Mouse (Mus musculus) spleen, adult 18-20 months (tissue): Measurements from ENCODE around the gene Sirt1.
"Not testable (repeated sequence)": the region's sequence is repeated elsewhere in the genome, so short reads cannot be mapped to it uniquely, and the experiment has no call there.

ENCODE experiments used
- DNase-seq, 2 experiments: peaks; one replicate each; pipeline ENCODE4 v3.0.0; 2022; ENCODE audit warnings: mixed read lengths in 2 of 2

Sirt1 gene

DNA sequence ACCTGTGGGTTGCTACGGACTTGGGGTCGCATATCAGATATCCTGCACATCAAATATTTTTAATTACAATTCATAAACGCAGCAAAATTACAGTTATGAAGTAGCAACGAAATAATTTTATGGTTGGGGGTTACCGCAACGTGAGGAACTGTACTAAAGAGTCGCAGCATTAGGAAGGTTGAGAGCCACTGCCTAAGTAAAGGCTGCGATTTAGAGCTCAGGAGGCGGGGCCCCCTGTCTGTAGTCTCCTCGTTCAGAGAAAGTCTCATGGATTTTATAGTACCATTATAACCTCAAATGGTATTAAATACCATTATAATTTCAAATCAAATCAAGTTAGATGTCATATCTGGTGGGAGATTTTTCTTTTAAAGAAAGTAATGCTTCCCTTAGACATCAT, 5.5 kb upstream of the Sirt1 start:
- no peak for DNase-seq

DNA sequence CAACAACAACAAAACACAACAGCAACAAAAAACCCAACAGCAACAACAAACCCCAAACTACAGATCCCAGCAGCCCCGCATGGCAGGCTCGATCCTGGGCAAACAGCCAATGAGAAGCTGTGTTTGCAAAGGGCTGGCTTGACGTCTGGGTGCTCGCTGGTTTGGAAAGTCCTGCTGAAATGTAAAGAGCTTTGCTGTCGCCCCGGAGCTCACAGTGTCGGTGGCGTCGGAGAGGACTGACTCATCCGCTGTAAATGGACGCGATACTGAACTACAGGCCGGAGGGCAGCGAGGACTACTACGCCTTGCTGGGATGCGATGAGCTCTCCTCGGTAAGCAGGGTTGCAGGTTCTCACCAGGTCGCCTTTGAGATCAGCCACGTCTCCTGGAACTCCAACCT, 4.9 kb upstream of the Sirt1 start:
- peak; percentile 58 to 62 for DNase-seq

DNA sequence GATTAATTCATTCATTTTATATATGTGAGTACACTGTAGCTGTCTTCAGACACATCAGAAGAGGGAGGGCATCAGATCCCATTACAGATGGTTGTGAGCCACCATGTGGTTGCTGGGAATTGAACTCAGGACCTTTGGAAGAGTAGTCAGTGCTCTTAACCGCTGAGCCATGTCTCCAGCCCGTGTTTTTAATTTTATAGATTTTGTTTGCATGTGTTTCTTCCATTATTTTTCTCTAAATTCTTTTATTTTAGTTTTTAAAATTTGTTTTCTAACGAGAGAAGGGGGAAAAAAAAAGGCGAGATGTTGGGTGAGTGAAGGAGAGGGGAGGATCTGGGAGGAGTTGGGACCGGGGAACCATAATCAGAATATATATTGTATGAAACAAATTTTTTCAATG, 4.4 kb upstream of the Sirt1 start:
- not testable (repeated sequence) for DNase-seq

DNA sequence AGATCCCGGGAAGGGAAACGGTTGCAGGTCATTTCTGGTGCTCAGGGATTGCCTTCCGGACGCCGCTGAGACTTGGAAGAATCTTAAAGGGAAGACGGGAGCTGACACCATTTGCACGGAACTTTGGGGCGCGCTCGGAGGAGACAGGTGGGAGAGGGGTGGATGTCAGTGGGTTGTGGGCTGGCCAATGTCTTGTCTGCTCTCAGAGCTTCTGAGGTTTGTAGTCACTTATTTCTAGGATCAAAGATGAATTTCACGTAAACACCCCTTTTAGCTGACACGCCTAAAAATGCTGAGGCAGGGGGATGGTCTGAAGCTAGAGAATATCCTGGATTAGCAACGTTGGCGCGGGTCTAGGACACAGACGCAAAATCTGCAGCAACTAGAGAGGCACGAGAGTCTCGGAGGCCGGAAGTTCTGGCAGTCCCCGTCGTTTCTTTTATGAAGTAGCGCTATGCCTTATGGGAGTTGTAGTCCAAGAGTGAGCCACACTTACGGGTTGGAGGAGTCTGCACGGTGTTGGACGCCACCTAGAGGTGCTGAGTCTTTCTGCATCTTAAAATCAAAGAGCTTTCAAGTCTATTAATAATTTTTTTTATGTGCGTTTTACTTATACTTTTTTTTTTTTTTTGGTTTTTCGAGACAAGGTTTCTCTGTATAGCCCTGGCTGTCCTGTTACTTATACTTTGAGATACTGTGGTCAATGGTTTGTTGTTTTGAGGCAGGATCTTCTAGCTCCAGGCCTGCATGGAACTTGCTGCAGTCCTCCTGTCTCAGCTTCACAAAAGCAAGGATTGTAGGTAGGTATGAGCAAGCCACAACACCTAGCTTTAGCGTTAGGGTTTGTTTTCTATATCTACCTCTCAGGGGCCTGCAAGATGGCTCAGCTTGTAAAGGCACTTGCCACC, 1.1 kb upstream of the Sirt1 start, which contains the start of gene Dnajc12:
Dnajc12 (plus strand) TSS at position 72 of the 908 bp plus-strand sequence.
- peak; percentile 58 to 63 for DNase-seq

DNA sequence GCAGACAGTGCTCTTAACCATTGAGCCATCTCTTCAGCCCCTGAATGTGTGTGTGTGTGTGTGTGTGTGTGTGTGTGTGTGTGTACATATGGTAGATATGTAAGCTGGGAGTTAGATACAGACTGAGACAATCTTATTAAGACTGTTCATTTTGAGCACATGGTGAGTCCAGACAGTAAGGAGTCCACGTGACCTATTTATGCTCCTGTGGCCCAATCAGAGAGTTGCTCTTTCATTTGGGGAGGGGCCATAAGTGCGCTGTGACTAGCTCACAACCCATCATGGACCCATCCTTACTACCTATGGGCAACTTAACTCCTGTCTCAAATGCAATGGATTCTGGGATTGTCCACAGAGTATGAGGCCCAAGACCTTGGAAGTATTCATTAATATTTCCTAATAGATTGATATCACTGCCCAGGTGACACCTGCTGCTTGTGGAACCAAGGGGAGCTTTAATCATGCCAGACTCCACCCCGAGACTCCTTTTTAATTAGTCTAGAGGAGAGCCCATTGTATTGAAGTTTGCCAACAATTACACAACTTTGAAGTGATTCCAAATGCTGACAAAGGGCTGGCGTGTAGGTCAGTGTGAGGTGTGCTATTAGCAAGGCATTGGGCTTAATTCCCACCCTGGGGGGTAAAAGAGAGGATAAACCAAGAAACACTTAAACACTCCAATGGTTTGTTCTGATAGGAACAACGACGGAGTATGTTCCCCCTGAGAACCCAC, 2.4 kb downstream of the Sirt1 start:
- DNase-seq: no peak

DNA sequence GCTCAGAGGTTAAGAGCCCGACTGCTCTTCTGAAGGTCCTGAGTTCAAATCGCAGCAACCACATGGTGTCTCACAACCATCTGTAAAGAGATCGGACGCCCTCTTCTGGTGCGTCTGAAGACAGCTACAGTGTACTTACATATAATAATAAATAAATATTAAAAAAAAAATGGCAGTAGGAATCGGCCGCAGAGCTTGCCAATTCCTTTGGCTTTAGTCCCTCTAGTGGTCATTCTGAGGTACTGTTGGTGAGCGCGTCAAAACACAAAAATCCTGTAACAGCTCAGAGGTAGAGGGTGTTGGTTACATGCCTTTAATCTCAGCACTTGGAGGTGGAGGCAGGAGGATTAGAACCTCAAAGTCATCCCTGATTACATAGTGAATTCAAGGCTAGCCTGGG, 4.0 kb downstream of the Sirt1 start:
- DNase-seq: peak in 1 of 2 experiments; percentile 41

DNA sequence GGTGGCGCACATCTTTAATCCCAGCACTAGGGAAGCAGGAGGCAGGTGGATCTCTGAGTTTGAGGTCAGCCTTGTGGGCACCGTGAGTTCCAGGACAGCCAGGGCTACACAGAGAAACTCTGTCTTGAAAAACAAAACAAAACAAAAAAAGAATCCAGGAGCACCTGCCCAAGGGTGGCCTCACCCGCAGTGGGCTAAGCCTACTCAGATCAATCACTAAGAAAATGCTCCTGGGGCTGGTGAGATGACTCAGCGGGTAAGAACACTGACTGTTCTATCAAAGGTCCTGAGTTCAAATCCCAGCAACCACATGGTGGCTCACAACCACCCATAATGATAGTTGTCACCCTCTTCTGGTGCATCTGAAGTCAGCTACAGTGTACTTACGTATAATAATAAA, 5.2 kb downstream of the Sirt1 start:
- DNase-seq: no peak

DNA sequence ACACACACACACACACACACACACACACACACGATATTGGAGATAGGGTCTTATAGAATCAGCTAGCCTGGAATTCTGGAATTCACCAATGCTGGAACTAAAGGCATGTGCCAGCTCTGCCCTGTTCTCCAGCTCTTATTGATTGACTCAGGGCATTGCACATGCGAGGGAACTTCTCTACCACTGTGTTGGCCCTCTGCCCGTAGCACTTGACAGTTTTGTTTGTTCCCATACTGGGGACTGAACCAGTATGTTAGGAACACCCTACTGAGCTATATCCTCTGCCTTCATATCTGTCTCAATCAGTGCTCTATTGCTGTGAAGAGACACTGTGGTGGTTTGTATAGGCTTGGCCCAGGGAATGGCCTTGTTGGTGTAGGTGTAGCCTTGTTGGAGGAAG, 13.5 kb downstream of the Sirt1 start:
- no peak for DNase-seq

DNA sequence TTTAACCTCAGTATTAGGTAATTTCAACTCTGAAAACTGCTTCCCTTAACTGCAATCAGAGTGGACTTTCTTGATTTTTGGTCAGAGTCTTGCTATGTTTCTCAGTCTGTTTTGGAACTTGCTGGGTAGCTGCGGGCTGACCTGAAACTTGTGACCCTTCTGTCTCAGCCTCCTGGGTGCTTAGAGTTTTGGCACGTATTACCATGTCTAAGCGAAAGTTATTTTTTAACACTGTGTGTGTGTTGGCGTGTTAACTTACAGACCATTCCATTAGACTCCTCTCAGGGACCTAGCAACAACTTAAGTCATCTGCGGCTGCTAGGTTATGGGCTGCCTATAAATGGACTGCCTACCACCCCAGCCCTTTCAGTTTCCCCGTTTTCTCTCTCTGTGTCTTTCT, 14.1 kb downstream of the Sirt1 start:
- no peak for DNase-seq

DNA sequence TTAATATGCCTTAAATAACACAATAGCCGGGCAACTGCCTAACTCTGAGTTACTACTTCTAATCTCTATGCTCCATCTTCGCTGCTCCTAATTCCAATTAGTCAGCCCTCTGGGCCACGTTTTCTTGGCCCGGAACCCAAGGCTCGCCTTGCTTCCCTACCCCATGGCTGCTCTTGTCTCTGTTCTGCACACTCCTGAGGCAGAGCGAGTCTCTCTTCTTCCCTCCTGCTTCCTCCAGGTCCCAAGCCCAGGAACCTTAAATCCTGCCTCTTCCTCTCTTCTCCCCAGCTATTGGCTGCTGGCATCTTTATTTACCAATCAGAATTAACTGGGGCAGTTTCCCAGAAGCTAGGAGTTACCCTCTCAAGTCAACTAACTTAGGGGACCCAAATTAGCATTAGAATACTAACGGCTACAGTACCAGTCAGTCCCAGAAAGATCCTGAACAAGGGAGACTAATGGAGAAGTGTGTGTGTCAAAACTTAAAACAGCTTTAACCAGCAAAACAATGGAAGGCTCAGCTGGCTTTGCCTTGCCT, 15.5 kb downstream of the Sirt1 start:
- no peak for DNase-seq

DNA sequence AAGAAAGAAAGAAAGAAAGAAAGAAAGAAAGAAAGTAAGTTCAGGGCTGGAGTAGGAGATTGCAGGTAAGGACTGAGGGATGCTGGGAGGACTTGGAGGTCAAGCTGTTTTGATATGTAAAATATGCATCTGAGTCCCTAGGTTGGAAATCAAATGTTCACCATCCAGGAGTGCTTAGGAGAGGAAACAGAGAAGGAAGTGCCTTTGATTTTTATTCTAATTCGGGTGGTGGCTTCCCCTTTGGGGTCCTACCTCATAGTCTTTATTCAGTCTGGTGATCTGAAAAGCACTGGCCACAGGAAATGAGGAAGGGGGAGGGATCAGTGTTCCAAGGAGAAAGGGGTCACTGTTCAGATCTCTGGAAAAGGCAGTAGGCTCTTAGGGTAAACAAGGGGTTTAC, 21.0 kb downstream of the Sirt1 start:
- no peak for DNase-seq

DNA sequence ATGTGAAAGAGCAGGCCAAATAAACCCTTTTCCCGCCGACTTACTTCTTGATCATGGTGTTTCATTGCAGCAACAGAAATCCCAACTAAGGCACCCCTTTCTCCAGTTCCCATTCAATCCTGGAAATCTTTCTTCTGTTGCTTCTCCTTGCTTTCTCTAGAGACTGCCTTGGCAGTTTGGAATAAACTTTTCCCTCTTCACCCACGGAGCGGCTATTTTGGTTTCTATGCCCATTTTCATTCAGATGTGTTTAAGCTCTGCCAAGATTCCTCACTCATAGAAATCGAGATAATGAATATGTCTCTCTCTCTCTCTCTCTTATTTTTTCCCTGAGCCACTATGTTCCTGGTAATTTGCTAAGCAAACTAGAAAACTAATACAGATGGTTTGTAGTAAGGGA, 29.4 kb downstream of the Sirt1 start:
- DNase-seq: no peak

DNA sequence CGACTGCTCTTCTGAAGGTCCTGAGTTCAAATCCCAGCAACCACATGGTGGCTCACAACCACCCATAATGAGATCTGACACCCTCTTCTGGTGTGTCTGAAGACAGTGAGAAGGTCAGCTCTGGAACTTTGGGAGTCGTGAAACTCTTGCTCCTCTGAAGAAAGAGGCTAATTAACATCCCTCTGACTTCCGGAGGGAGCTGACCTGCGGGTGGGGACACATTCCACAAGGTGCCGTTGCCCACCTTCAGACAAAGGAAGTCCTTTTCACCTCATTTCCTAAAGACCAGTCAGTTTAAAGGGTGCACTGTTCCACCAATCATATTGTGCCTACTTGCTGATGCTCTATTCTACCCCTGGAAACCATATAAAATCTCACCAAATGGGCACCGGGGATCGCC, 30.4 kb downstream of the Sirt1 start:
- DNase-seq: not testable (repeated sequence)

DNA sequence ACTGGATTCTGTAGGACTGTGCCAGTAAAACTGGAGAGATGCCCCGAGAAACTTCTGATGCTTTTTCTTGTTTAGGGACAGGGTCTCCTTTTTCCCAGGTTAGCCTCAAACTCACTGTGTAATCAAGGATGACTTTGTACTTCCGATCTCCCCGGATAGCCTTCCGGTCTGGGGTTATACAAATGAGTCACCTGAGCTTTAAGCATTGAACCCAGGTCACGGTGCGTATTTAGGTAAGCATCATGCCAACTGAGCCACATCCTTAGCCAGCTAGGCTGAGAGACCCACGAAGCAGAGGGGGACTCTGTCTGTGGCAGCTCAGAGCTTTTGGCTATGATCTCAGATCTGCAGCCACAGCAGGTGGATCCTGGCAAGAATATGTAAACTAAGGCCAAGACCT, 30.8 kb downstream of the Sirt1 start:
- DNase-seq: no peak

DNA sequence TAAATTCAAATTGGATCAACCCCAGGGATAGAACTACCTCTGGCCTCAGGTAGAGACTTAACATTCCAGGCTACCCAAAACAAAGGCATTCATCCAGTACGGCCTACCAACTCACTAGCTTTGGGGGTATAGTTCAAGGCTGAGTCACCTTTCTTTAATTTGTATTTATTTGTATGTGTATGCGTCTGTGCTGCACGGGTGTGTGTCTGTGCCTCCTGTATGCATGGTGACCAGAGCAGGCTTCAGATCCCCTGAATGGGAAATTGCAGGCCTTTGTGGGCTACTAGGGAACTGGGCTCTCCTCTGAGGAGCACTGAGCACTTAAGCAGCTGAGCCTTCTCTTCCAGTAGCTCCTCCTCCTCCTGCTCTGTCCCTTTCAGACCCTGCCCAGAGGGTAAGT, 33.2 kb downstream of the Sirt1 start:
- DNase-seq: no peak

DNA sequence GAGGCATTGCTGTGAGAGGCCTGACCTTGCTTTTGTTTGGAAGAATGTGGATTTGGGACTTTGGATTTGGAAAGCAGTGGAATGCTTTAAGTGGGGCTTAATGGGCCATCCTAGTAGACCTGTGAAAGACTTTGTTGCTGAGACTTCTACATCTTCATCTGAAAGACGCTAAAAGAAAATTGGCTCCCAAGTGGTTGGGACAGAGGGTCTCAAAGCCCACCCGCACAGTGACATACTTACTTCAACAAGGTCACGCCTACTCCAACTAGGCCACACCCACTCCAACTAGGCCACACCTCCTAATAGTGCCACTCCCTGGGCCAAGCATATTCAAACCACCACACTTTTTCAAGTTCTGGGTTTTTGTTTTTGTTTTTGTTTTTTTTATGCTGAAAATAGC, 36.8 kb downstream of the Sirt1 start:
- DNase-seq: no peak

DNA sequence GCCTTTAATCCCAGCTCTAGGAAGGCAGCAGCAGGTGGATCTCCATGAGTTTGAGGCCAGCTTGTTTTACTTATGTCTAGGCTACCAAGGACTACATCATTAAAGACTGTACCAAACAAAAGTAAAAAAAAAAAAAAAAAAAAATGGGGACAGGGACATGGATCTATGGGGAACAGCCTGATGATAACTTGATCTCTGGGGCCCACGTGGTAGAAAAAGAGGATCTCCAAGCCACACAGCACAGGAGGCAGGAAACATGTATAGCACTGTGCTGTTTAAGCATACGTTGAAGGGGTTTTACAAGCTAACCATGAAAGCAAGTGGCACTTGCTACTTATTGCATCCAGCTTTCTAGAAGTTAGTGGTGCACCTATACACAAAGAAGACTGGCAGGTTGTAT, 40.2 kb downstream of the Sirt1 start:
- DNase-seq: no peak

DNA sequence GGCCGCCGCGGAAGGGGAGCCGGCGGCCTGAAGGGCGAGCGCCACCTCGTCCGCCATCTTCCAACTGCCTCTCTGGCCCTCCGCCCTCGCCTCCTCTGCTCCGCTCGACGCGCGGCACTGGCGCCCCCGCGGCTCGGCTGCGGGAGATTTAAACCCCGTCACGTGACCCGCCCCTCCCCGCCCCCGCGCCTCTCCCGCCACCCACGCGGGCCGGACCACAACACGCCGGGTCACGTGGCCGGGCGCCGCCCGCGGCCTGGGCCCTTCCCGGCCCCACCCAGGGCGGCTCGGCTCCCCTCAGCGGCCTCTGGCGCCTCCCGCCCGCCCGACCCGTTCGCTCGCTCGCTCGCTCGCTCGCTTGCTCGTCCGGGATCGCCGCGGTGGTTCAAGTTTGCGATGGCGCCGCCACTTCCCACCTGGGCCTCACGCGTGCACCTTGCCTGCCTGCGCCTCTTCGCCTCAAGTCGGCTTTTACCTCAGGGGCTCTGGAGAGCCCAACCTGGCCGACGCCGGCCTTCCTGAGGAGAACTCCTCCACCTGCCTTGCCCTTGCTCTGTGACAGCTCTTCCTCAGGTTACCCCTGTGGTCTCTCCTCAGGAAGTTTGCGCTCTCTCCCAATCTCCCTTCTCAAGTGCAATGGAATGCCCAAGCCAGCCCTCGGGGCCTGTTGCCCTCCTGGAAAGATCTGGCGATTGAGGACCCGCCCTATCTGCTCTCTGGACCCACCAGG, 42.4 kb downstream of the Sirt1 start:
- DNase-seq: peak; percentile 87 to 90

DNA sequence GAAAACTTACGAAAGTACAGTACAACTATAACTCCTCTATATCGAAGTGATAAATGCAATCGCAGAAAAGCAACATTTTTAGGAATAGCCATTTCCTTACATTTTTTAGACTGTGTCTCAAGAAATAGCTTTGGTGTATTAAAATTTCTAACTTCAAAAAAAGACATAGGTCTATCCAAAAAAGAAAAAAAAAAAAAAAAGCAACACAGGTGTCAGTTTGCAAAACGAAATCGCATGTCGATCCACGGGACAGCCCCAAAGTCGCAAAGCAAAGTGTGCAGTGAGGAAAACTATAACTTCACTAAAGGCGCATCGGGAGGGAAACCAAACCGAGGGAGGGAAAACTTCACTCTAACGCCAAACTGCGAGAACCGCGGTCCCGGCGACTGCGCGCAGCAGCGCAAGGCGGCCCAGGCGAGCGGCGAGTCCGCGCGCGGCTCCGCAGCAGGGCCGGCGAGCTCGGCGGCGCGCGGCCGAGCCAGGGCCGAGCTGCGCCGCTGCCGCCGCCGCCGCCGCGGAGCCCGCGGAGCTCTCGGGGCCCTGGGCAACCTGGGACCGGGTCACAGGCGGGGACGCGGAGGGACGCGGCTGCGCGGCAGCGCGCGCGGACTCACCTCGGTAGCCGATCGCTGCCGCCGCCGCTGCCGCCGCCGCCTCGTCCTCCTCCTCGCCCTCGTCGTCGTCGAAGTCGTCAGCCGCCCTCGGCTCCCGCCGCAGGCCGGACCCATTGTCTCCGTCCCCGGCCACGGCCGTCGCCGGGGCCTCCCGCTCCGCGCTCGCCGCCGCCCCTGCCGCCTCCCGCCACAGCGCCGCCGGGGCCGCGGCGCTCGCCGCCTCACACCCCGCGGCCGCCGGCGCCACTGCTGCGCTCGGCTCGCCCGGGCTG, 43.3 kb downstream of the Sirt1 start:
- DNase-seq: peak; percentile 48 to 62

DNA sequence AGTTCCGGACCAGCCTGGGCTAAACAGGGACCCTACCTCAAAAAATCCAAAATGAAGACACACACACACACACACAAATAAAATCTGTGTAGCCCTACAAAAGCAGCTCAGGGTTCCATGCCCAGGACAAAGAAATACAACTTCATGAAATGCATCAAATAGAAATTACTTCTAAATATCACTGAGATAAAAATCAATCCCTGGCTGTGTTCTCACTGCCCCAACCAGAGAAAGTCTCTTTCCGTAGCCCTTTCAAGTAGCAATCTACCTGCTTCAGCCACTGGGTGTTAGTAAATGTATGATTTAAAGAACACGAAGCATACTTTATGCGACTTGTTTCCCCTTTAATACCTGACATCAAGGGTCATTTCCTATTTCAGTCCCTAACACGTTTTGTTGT, 44.2 kb downstream of the Sirt1 start:
- DNase-seq: no peak

DNA sequence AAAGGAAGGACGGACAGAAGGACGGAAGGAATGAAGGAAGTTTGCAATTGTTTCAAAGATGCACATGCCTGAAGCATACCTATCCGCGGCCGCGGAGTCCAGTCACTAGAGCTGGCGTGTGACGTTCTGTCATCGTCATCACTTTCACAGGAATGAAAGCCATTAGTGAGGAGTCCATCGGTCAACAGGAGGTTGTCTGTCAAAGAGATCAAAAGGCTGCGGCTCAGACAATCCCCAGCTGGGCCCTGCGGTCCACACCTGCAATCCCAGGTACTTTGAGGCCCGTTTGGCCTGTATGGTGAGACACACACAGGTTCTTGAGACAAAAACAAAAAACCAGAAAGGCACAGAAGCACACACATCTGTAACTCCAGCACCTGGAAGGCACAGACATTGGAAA, 44.6 kb downstream of the Sirt1 start:
- DNase-seq: no peak

DNA sequence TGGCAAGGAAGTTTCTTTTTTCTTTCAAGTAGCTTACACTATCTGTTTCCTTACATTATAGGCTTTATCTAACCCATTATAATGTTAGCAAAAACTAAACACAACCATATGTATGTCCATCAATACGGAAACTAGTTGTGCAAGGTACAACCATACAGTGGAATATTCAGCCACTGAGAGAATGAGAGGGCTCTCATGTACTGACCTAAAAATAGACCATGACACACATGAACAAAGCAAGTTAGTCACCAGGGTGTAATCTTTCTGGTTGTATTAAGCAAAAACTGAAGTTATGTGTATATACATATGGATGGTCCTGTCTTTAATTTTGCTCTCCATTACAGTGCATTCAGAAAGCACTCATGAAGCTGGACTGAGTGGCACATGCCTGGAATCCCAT, 54.4 kb downstream of the Sirt1 start:
- DNase-seq: no peak
